Mouse (Mus musculus): ENCODE data around the gene Gm28043. TPM values are rescaled to one million over a fixed set of nuclear protein-coding genes. Genes with fewer than 3 reads are reported as not detected.
"Not testable (repeated sequence)": the region's sequence is repeated elsewhere in the genome, so short reads cannot be mapped to it uniquely, and the experiment has no call there.

The Gm28043 gene
- polyA plus RNA-seq, 1 experiment from 2014 or later, result 1.1 TPM

GRCm38 (mm10) chr17:29613453-29613852, 1.2 kb upstream of the Gm28043 start:
- H3K4me3 ChIP-seq (ENCODE audit: low read depth, low read length); DNase-seq (ENCODE audit: low spot score); H3K9me3 ChIP-seq (ENCODE audit: control insufficient read depth, low read length); H3K9ac ChIP-seq (ENCODE audit: low read length); H3K4me1 ChIP-seq (replicated peaks; ENCODE audit: control insufficient read depth, insufficient read depth); ATAC-seq (ENCODE audit: low FRiP score, low TSS enrichment); H3K36me3 ChIP-seq (ENCODE audit: control insufficient read depth, insufficient read depth, low read length); H3K27ac ChIP-seq (replicated peaks); H3K27me3 ChIP-seq (ENCODE audit: control insufficient read depth, insufficient read depth, low read length); H3K4me2 ChIP-seq (replicated peaks; ENCODE audit: low read depth): not testable (repeated sequence)
- TF ChIP-seq CTCF (IDR thresholded peaks at IDR 0.05; ENCODE audit: low read depth), result peak; percentile 34; the same call in 1 of the 2 replicates
- WGBS, result 94% methylated on average over 5 of the region's 5 CpGs

GRCm38 (mm10) chr17:29615024-29615551, 412 bp downstream of the Gm28043 start:
- peaks cover 2% of the 10 kb centered on the region; the same call in 1 of the 2 replicates for H3K36me3 ChIP-seq (ENCODE audit: control insufficient read depth, insufficient read depth, low read length)
- H3K27ac ChIP-seq (replicated peaks), result peak overlapping the region; percentile 97
- H3K9ac ChIP-seq (ENCODE audit: low read length), result peak overlapping the region; percentile 97
- TF ChIP-seq CTCF (IDR thresholded peaks at IDR 0.05; ENCODE audit: low read depth) (no peak), EP300 (optimal IDR thresholded peaks at IDR 0.05) (no peak)
- peak overlapping the region; percentile 82 for H3K4me2 ChIP-seq (replicated peaks; ENCODE audit: low read depth)
- H3K4me1 ChIP-seq (replicated peaks; ENCODE audit: control insufficient read depth, insufficient read depth), result no peaks in the 10 kb centered on the region; the same call in 1 of the 2 replicates
- H3K4me3 ChIP-seq (ENCODE audit: low read depth, low read length), result peak overlapping the region; percentile 96
- ATAC-seq (ENCODE audit: low FRiP score, low TSS enrichment) (peak; percentile 67), DNase-seq (ENCODE audit: low spot score) (no peak)
- WGBS, result under 1% methylated on average over 39 of the region's 43 CpGs
- H3K27me3 ChIP-seq (ENCODE audit: control insufficient read depth, insufficient read depth, low read length), result no peaks in the 10 kb centered on the region
- H3K9me3 ChIP-seq (ENCODE audit: control insufficient read depth, low read length), result no peaks in the 10 kb centered on the region

GRCm38 (mm10) chr17:29615616-29616015, 940 bp downstream of the Gm28043 start:
- TF ChIP-seq EP300 (optimal IDR thresholded peaks at IDR 0.05), result no peak
- no peak for TF ChIP-seq CTCF (IDR thresholded peaks at IDR 0.05; ENCODE audit: low read depth)
- Histone ChIP-seq H3K9me3 (ENCODE audit: control insufficient read depth, low read length) (no peaks in the 10 kb centered on the region), H3K4me1 (replicated peaks; ENCODE audit: control insufficient read depth, insufficient read depth) (no peaks in the 10 kb centered on the region; the same call in 1 of the 2 replicates), H3K27ac (replicated peaks) (peak overlapping the region; percentile 4; the same call in 1 of the 2 replicates), H3K27me3 (ENCODE audit: control insufficient read depth, insufficient read depth, low read length) (no peaks in the 10 kb centered on the region), H3K4me2 (replicated peaks; ENCODE audit: low read depth) (peak overlapping the region; percentile 82), H3K9ac (ENCODE audit: low read length) (peak overlapping the region; percentile 97), H3K4me3 (ENCODE audit: low read depth, low read length) (peak overlapping the region; percentile 96), H3K36me3 (ENCODE audit: control insufficient read depth, insufficient read depth, low read length) (peaks cover 2% of the 10 kb centered on the region; the same call in 1 of the 2 replicates)
- no peak for DNase-seq (ENCODE audit: low spot score)
- no peak for ATAC-seq (ENCODE audit: low FRiP score, low TSS enrichment)
- 8% methylated on average over 4 of the region's 4 CpGs for WGBS

- no peak overlapping the region for H3K4me2 ChIP-seq (replicated peaks; ENCODE audit: low read depth)
- H3K9me3 ChIP-seq (ENCODE audit: control insufficient read depth, low read length), result no peaks in the 10 kb centered on the region
- peaks cover 7% of the 10 kb centered on the region for H3K36me3 ChIP-seq (ENCODE audit: control insufficient read depth, insufficient read depth, low read length)
- ATAC-seq (ENCODE audit: low FRiP score, low TSS enrichment), result no peak
- no peak for DNase-seq (ENCODE audit: low spot score)
- TF ChIP-seq CTCF (IDR thresholded peaks at IDR 0.05; ENCODE audit: low read depth), result no peak
- no peak for TF ChIP-seq EP300 (optimal IDR thresholded peaks at IDR 0.05)
- WGBS, result 80% methylated on average over 3 of the region's 3 CpGs
- no peaks in the 10 kb centered on the region for H3K27me3 ChIP-seq (ENCODE audit: control insufficient read depth, insufficient read depth, low read length)
- no peak overlapping the region for H3K27ac ChIP-seq (replicated peaks)
- H3K4me3 ChIP-seq (ENCODE audit: low read depth, low read length), result no peak overlapping the region
- H3K9ac ChIP-seq (ENCODE audit: low read length), result no peak overlapping the region
- H3K4me1 ChIP-seq (replicated peaks; ENCODE audit: control insufficient read depth, insufficient read depth), result no peaks in the 10 kb centered on the region; the same call in 1 of the 2 replicates
Observed at GRCm38 (mm10) chr17:29619231-29619630, 4.6 kb downstream of the Gm28043 start.

GRCm38 (mm10) chr17:29623488-29623887, 8.8 kb downstream of the Gm28043 start:
- ATAC-seq (ENCODE audit: low FRiP score, low TSS enrichment) (no peak), DNase-seq (ENCODE audit: low spot score) (no peak)
- Histone ChIP-seq H3K9ac (ENCODE audit: low read length) (no peak overlapping the region), H3K4me2 (replicated peaks; ENCODE audit: low read depth) (no peak overlapping the region), H3K4me3 (ENCODE audit: low read depth, low read length) (no peak overlapping the region), H3K27me3 (ENCODE audit: control insufficient read depth, insufficient read depth, low read length) (no peaks in the 10 kb centered on the region), H3K9me3 (ENCODE audit: control insufficient read depth, low read length) (no peaks in the 10 kb centered on the region), H3K27ac (replicated peaks) (no peak overlapping the region), H3K4me1 (replicated peaks; ENCODE audit: control insufficient read depth, insufficient read depth) (no peaks in the 10 kb centered on the region), H3K36me3 (ENCODE audit: control insufficient read depth, insufficient read depth, low read length) (peaks cover 20% of the 10 kb centered on the region)
- no peak for TF ChIP-seq CTCF (IDR thresholded peaks at IDR 0.05; ENCODE audit: low read depth)
- TF ChIP-seq EP300 (optimal IDR thresholded peaks at IDR 0.05), result no peak
- 91% methylated on average over 8 of the region's 8 CpGs for WGBS

DNA sequence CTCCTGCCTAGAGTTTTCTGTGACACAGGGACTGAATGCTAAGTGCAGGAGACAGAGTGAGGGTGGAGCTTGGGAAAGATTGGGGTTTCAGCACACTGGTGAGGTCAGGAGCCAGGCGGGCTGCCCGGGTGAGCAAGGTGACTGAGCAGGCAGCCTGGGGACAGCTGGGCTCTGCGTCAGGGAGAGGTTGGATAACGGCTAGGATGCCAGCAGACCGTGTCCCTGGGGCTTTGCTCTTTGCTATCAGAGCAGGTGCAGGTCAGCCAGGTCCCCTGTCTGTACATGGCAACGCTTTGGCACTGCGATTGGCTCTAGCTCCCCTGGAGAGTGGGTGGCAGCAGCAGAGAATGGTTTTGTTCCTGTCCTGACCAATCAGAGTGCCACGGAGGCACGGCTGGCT, 12.6 kb downstream of the Gm28043 start:
- 92% methylated on average over 9 of the region's 9 CpGs for WGBS

More for the DNA sequence above, 12.6 kb downstream of the Gm28043 start:
- Histone ChIP-seq H3K4me2 (replicated peaks; ENCODE audit: low read depth) (no peak overlapping the region), H3K27ac (replicated peaks) (no peak overlapping the region), H3K4me3 (ENCODE audit: low read depth, low read length) (no peak overlapping the region), H3K4me1 (replicated peaks; ENCODE audit: control insufficient read depth, insufficient read depth) (no peaks in the 10 kb centered on the region), H3K27me3 (ENCODE audit: control insufficient read depth, insufficient read depth, low read length) (no peaks in the 10 kb centered on the region), H3K9me3 (ENCODE audit: control insufficient read depth, low read length) (no peaks in the 10 kb centered on the region), H3K36me3 (ENCODE audit: control insufficient read depth, insufficient read depth, low read length) (peaks cover 26% of the 10 kb centered on the region), H3K9ac (ENCODE audit: low read length) (no peak overlapping the region)
- TF ChIP-seq EP300 (optimal IDR thresholded peaks at IDR 0.05) (no peak), CTCF (IDR thresholded peaks at IDR 0.05; ENCODE audit: low read depth) (no peak)
- DNase-seq (ENCODE audit: low spot score), result no peak
- ATAC-seq (ENCODE audit: low FRiP score, low TSS enrichment), result no peak

Measured in stomach, postnatal 0 days (tissue).